Mouse (Mus musculus): ENCODE measurements around the gene Naa38. TPM values are rescaled to one million over a fixed set of nuclear protein-coding genes. Genes with fewer than 3 reads are reported as not detected.

Gene Naa38
- polyA plus RNA-seq, 1 experiment from 2014 or later = 134 TPM

- Histone ChIP-seq H3K27me3 (ENCODE audit: control insufficient read depth, insufficient read depth, low read length) (peaks cover 20% of the 10 kb centered on the region), H3K4me2 (ENCODE audit: low read depth, low read length) (peak overlapping the region; percentile 99), H3K9ac (ENCODE audit: low read length) (peak overlapping the region; percentile 73), H3K36me3 (ENCODE audit: control insufficient read depth, insufficient read depth) (no peaks in the 10 kb centered on the region), H3K27ac (ENCODE audit: low read length) (no peak overlapping the region), H3K4me3 (ENCODE audit: low read length) (peak overlapping the region; percentile 79), H3K9me3 (replicated peaks; ENCODE audit: control insufficient read depth, low read length) (no peaks in the 10 kb centered on the region), H3K4me1 (ENCODE audit: control insufficient read depth, insufficient read depth, low read length) (peaks cover 37% of the 10 kb centered on the region)
- WGBS = 14% methylated on average over 10 of the region's 10 CpGs
- no peak for ATAC-seq (replicated peaks; ENCODE audit: extremely low read depth, insufficient read depth, low FRiP score)
These were observed 25.3 kb downstream of the Naa38 start for GRCm38 (mm10) chr11:69420554-69421000.

- no peaks in the 10 kb centered on the region for H3K9me3 ChIP-seq (replicated peaks; ENCODE audit: control insufficient read depth, low read length)
- H3K4me1 ChIP-seq (ENCODE audit: control insufficient read depth, insufficient read depth, low read length) = peaks cover 37% of the 10 kb centered on the region
- H3K4me3 ChIP-seq (ENCODE audit: low read length) = 0 out of 2 replicates have a peak overlapping the region, but pooled peaks have one; percentile 79
- H3K27me3 ChIP-seq (ENCODE audit: control insufficient read depth, insufficient read depth, low read length) = peaks cover 20% of the 10 kb centered on the region
- 21% methylated on average over 25 of the region's 25 CpGs for WGBS
- no peak overlapping the region for H3K27ac ChIP-seq (ENCODE audit: low read length)
- H3K36me3 ChIP-seq (ENCODE audit: control insufficient read depth, insufficient read depth) = no peaks in the 10 kb centered on the region
- H3K4me2 ChIP-seq (ENCODE audit: low read depth, low read length) = peak overlapping the region; percentile 99
- no peak for ATAC-seq (replicated peaks; ENCODE audit: extremely low read depth, insufficient read depth, low FRiP score)
- H3K9ac ChIP-seq (ENCODE audit: low read length) = peak overlapping the region; percentile 44
These were observed 26.1 kb downstream of the Naa38 start for GRCm38 (mm10) chr11:69421131-69421977.

- Histone ChIP-seq H3K4me1 (ENCODE audit: control insufficient read depth, insufficient read depth, low read length) (peaks cover 26% of the 10 kb centered on the region), H3K27ac (ENCODE audit: low read length) (no peak overlapping the region), H3K4me3 (ENCODE audit: low read length) (no peak overlapping the region), H3K9me3 (replicated peaks; ENCODE audit: control insufficient read depth, low read length) (no peaks in the 10 kb centered on the region), H3K36me3 (ENCODE audit: control insufficient read depth, insufficient read depth) (no peaks in the 10 kb centered on the region), H3K9ac (ENCODE audit: low read length) (no peak overlapping the region), H3K27me3 (ENCODE audit: control insufficient read depth, insufficient read depth, low read length) (peaks cover 20% of the 10 kb centered on the region), H3K4me2 (ENCODE audit: low read depth, low read length) (no peak overlapping the region)
- 87% methylated on average over 10 of the region's 10 CpGs for WGBS
- ATAC-seq (replicated peaks; ENCODE audit: extremely low read depth, insufficient read depth, low FRiP score) = no peak
These were observed 27.6 kb downstream of the Naa38 start for GRCm38 (mm10) chr11:69422842-69423241.

GRCm38 (mm10) chr11:69423885-69424284, 28.6 kb downstream of the Naa38 start:
- no peak overlapping the region for H3K27ac ChIP-seq (ENCODE audit: low read length)
- ATAC-seq (replicated peaks; ENCODE audit: extremely low read depth, insufficient read depth, low FRiP score) = no peak
- H3K27me3 ChIP-seq (ENCODE audit: control insufficient read depth, insufficient read depth, low read length) = peaks cover 20% of the 10 kb centered on the region
- H3K4me3 ChIP-seq (ENCODE audit: low read length) = no peak overlapping the region
- peaks cover 20% of the 10 kb centered on the region for H3K4me1 ChIP-seq (ENCODE audit: control insufficient read depth, insufficient read depth, low read length)
- H3K9me3 ChIP-seq (replicated peaks; ENCODE audit: control insufficient read depth, low read length) = no peaks in the 10 kb centered on the region
- no peaks in the 10 kb centered on the region for H3K36me3 ChIP-seq (ENCODE audit: control insufficient read depth, insufficient read depth)
- no peak overlapping the region for H3K4me2 ChIP-seq (ENCODE audit: low read depth, low read length)
- no peak overlapping the region for H3K9ac ChIP-seq (ENCODE audit: low read length)
- 41% methylated on average over 6 of the region's 6 CpGs for WGBS

GRCm38 (mm10) chr11:69426246-69426645, 31.0 kb downstream of the Naa38 start:
- 0 out of 2 replicates have a peak, but pooled peaks cover 2% of the 10 kb centered on the region for H3K4me1 ChIP-seq (ENCODE audit: control insufficient read depth, insufficient read depth, low read length)
- no peak overlapping the region for H3K4me2 ChIP-seq (ENCODE audit: low read depth, low read length)
- no peaks in the 10 kb centered on the region for H3K9me3 ChIP-seq (replicated peaks; ENCODE audit: control insufficient read depth, low read length)
- no peak overlapping the region for H3K4me3 ChIP-seq (ENCODE audit: low read length)
- no peak overlapping the region for H3K27ac ChIP-seq (ENCODE audit: low read length)
- no peak overlapping the region for H3K9ac ChIP-seq (ENCODE audit: low read length)
- ATAC-seq (replicated peaks; ENCODE audit: extremely low read depth, insufficient read depth, low FRiP score) = no peak
- H3K36me3 ChIP-seq (ENCODE audit: control insufficient read depth, insufficient read depth) = no peaks in the 10 kb centered on the region
- H3K27me3 ChIP-seq (ENCODE audit: control insufficient read depth, insufficient read depth, low read length) = peaks cover 14% of the 10 kb centered on the region
- 87% methylated on average over 2 of the region's 2 CpGs for WGBS

GRCm38 (mm10) chr11:69428751-69429150, 33.5 kb downstream of the Naa38 start:
- ATAC-seq (replicated peaks; ENCODE audit: extremely low read depth, insufficient read depth, low FRiP score) = 0 out of 2 replicates have a peak, but pooled peaks have one; percentile 35
- WGBS = 21% methylated on average over 4 of the region's 4 CpGs
- no peak overlapping the region for H3K9ac ChIP-seq (ENCODE audit: low read length)
- H3K4me1 ChIP-seq (ENCODE audit: control insufficient read depth, insufficient read depth, low read length) = 0 out of 2 replicates have a peak, but pooled peaks cover 2% of the 10 kb centered on the region
- no peak overlapping the region for H3K4me2 ChIP-seq (ENCODE audit: low read depth, low read length)
- no peaks in the 10 kb centered on the region for H3K9me3 ChIP-seq (replicated peaks; ENCODE audit: control insufficient read depth, low read length)
- no peak overlapping the region for H3K27ac ChIP-seq (ENCODE audit: low read length)
- H3K27me3 ChIP-seq (ENCODE audit: control insufficient read depth, insufficient read depth, low read length) = no peaks in the 10 kb centered on the region
- no peaks in the 10 kb centered on the region for H3K36me3 ChIP-seq (ENCODE audit: control insufficient read depth, insufficient read depth)
- H3K4me3 ChIP-seq (ENCODE audit: low read length) = no peak overlapping the region

- no peak for ATAC-seq (replicated peaks; ENCODE audit: extremely low read depth, insufficient read depth, low FRiP score)
- 19% methylated on average over 2 of the region's 2 CpGs for WGBS
- Histone ChIP-seq H3K9me3 (replicated peaks; ENCODE audit: control insufficient read depth, low read length) (no peaks in the 10 kb centered on the region), H3K27me3 (ENCODE audit: control insufficient read depth, insufficient read depth, low read length) (no peaks in the 10 kb centered on the region), H3K27ac (ENCODE audit: low read length) (no peak overlapping the region), H3K36me3 (ENCODE audit: control insufficient read depth, insufficient read depth) (no peaks in the 10 kb centered on the region), H3K9ac (ENCODE audit: low read length) (no peak overlapping the region), H3K4me1 (ENCODE audit: control insufficient read depth, insufficient read depth, low read length) (0 out of 2 replicates have a peak, but pooled peaks cover 2% of the 10 kb centered on the region), H3K4me2 (ENCODE audit: low read depth, low read length) (no peak overlapping the region), H3K4me3 (ENCODE audit: low read length) (no peak overlapping the region)
These were observed 34.0 kb downstream of the Naa38 start for GRCm38 (mm10) chr11:69429313-69429712.

GRCm38 (mm10) chr11:69430631-69431030, 35.3 kb downstream of the Naa38 start:
- H3K4me2 ChIP-seq (ENCODE audit: low read depth, low read length) = no peak overlapping the region
- no peak for ATAC-seq (replicated peaks; ENCODE audit: extremely low read depth, insufficient read depth, low FRiP score)
- no peak overlapping the region for H3K9ac ChIP-seq (ENCODE audit: low read length)
- WGBS = 89% methylated on average over 15 of the region's 15 CpGs
- H3K27me3 ChIP-seq (ENCODE audit: control insufficient read depth, insufficient read depth, low read length) = no peaks in the 10 kb centered on the region
- H3K4me1 ChIP-seq (ENCODE audit: control insufficient read depth, insufficient read depth, low read length) = 0 out of 2 replicates have a peak, but pooled peaks cover 2% of the 10 kb centered on the region
- no peak overlapping the region for H3K27ac ChIP-seq (ENCODE audit: low read length)
- no peaks in the 10 kb centered on the region for H3K9me3 ChIP-seq (replicated peaks; ENCODE audit: control insufficient read depth, low read length)
- H3K36me3 ChIP-seq (ENCODE audit: control insufficient read depth, insufficient read depth) = no peaks in the 10 kb centered on the region
- no peak overlapping the region for H3K4me3 ChIP-seq (ENCODE audit: low read length)
